Mouse (Mus musculus) hindbrain, postnatal 0 days (tissue): ENCODE results near the gene Dctn3. TPM values are rescaled to one million over a fixed set of nuclear protein-coding genes. Genes with fewer than 3 reads are reported as not detected.
A peak's percentile ranks its signal among the peaks of the same experiment; 100 is the strongest.

Experiments
- ATAC-seq: fragments of 200-750 bp; cut with Nextera tagmentation; 2 replicates; pipeline ENCODE4 v1.8.0; 2017; ENCODE audit warnings: mild to moderate bottlenecking, moderate TSS enrichment, moderate library complexity
- DNase-seq: peaks from one replicate; pipeline ENCODE4 v3.0.0-alpha.2; 2015; ENCODE audit warnings: low spot score
- H3K27ac ChIP-seq: fragments of 300-500 bp; sonication (generic); 2 replicates; pipeline ENCODE4 v1.5.1; 2014; ENCODE audit warnings: mild to moderate bottlenecking
- H3K27me3 ChIP-seq: fragments of 300-500 bp; sonication (generic); 2 replicates; pipeline ENCODE4 v1.6.1; 2014; ENCODE audit warnings: low read length, mixed read lengths; ENCODE audit not compliant: insufficient read depth
- H3K36me3 ChIP-seq: fragments of 300-500 bp; sonication (generic); 2 replicates; pipeline ENCODE4 v1.6.1; 2014; ENCODE audit warnings: low read length, mixed read lengths; ENCODE audit not compliant: insufficient read depth
- H3K4me1 ChIP-seq: fragments of 300-500 bp; sonication (generic); 2 replicates; pipeline ENCODE4 v1.6.1; 2014; ENCODE audit warnings: antibody characterized with exemption, low read length, mixed read lengths; ENCODE audit not compliant: insufficient read depth
- H3K4me2 ChIP-seq: fragments of 300-500 bp; sonication (generic); 2 replicates; pipeline ENCODE4 v1.6.1; 2014; ENCODE audit warnings: low read depth, mild to moderate bottlenecking, low read length, moderate library complexity, mixed read lengths
- H3K4me3 ChIP-seq: fragments of 300-500 bp; sonication (generic); 2 replicates; pipeline ENCODE4 v1.5.1; 2014; ENCODE audit warnings: low read length
- H3K9ac ChIP-seq: fragments of 300-500 bp; sonication (generic); replicated peaks from 2 replicates; pipeline ENCODE4 v1.6.1; 2014; ENCODE audit warnings: mild to moderate bottlenecking, low read length, moderate library complexity, mixed read lengths
- H3K9me3 ChIP-seq: fragments of 300-500 bp; sonication (generic); 2 replicates; pipeline ENCODE4 v1.6.1; 2016; ENCODE audit warnings: low read length, mixed read lengths
- CTCF ChIP-seq: IDR thresholded peaks from 2 replicates; pipeline ENCODE4 v1.5.1; 2016; ENCODE audit warnings: antibody characterized with exemption, control low read depth, low read depth
- WGBS: fragments of 180-500 bp; shearing (Covaris S2); extraction: QIAGEN DNeasy Blood & Tissue Kit; methylation state at CpG from one replicate; pipeline ENCODE4 v1.1.7; 2014; 5-methylcytosine and 5-hydroxymethylcytosine counted together
- polyA plus RNA-seq: library from polyadenylated mRNA; unstranded; fragments of >200 nt; fragmentation: Nextera tagmentation; extraction: Ambion mirVana; gene quantifications from 2 replicates; pipeline ENCODE4 v1.2.1, GENCODE M21; 2015
- total RNA-seq: library from RNA; depleted of rRNA; stranded (reverse); fragments of >200 nt; gene quantifications from 2 replicates; pipeline ENCODE4 v1.2.3, GENCODE M21; 2014; rRNA removed

The Dctn3 gene
- total and polyA plus RNA-seq, 2 experiments from 2014 or later, result 147 to 316 TPM

- no peak for TF ChIP-seq CTCF
- DNase-seq (no peak), ATAC-seq (0 out of 2 replicates have a peak, but pooled peaks have one; percentile 13)
- H3K9ac ChIP-seq, result no peak overlapping the region
- no peaks in the 10 kb centered on the region for H3K27me3 ChIP-seq
- H3K4me1 ChIP-seq, result peaks cover 6% of the 10 kb centered on the region; the same call in 1 of the 2 replicates
- H3K27ac ChIP-seq, result no peak overlapping the region
- H3K36me3 ChIP-seq, result peaks cover 4% of the 10 kb centered on the region; the same call in 1 of the 2 replicates
- WGBS, result 11% methylated on average over 5 of the region's 8 CpGs
- H3K4me2 ChIP-seq, result no peak overlapping the region
- H3K4me3 ChIP-seq, result no peak overlapping the region
- H3K9me3 ChIP-seq, result no peaks in the 10 kb centered on the region
Measured at GRCm38 (mm10) chr4:41665009-41665675, 57.8 kb downstream of the Dctn3 start.

Other genes with a start within 250 kb of the Dctn3 start
- 62.4 and 69.9 TPM in 2 replicates for gene AI464131, start 220.1 kb downstream of the Dctn3 start, total RNA-seq
- 22.0 and 22.9 TPM in 2 replicates for gene AI464131, start 220.1 kb downstream of the Dctn3 start, polyA plus RNA-seq
- gene 1110017D15Rik, start 205.8 kb downstream of the Dctn3 start, total RNA-seq, result 2.3 and 9.9 TPM in 2 replicates
- 19.9 and 21.4 TPM in 2 replicates for gene 1110017D15Rik, start 205.8 kb downstream of the Dctn3 start, polyA plus RNA-seq
- 136 and 193 TPM in 2 replicates for gene Fam219a, start 153.6 kb downstream of the Dctn3 start, total RNA-seq
- 17.7 and 21.2 TPM in 2 replicates for gene Fam219a, start 153.6 kb downstream of the Dctn3 start, polyA plus RNA-seq
- gene Dnaic1, start 153.4 kb downstream of the Dctn3 start, total RNA-seq, result 3.6 and 4.5 TPM in 2 replicates
- 3.0 and 4.8 TPM in 2 replicates for gene Dnaic1, start 153.4 kb downstream of the Dctn3 start, polyA plus RNA-seq
- 179 and 205 TPM in 2 replicates for gene Enho, start 82.8 kb downstream of the Dctn3 start, total RNA-seq
- gene Enho, start 82.8 kb downstream of the Dctn3 start, polyA plus RNA-seq, result 139 and 141 TPM in 2 replicates
- 59.3 and 61.9 TPM in 2 replicates for gene Cntfr, start 26.1 kb downstream of the Dctn3 start, total RNA-seq
- 18.5 and 22.1 TPM in 2 replicates for gene Cntfr, start 26.1 kb downstream of the Dctn3 start, polyA plus RNA-seq
- 24.4 and 41.9 TPM in 2 replicates for gene Il11ra1, start 23.2 kb downstream of the Dctn3 start, total RNA-seq
- 47.4 and 49.8 TPM in 2 replicates for gene Il11ra1, start 23.2 kb downstream of the Dctn3 start, polyA plus RNA-seq
- 35.0 and 42.2 TPM in 2 replicates for gene Rpp25l, start 9.6 kb downstream of the Dctn3 start, total RNA-seq
- 47.3 and 48.3 TPM in 2 replicates for gene Rpp25l, start 9.6 kb downstream of the Dctn3 start, polyA plus RNA-seq
- 0.22 and 2.1 TPM in 2 replicates for gene Arid3c, start 8.0 kb upstream of the Dctn3 start, total RNA-seq
- gene Arid3c, start 8.0 kb upstream of the Dctn3 start, polyA plus RNA-seq, result 0.68 and 0.99 TPM in 2 replicates
- gene Galt, start 32.1 kb upstream of the Dctn3 start, total RNA-seq, result 77.6 and 87.8 TPM in 2 replicates
- gene Galt, start 32.1 kb upstream of the Dctn3 start, polyA plus RNA-seq, result 55.5 and 55.9 TPM in 2 replicates
- gene Sigmar1, start 33.0 kb upstream of the Dctn3 start, total RNA-seq, result 95.9 and 108 TPM in 2 replicates
- gene Sigmar1, start 33.0 kb upstream of the Dctn3 start, polyA plus RNA-seq, result 61.3 and 61.9 TPM in 2 replicates
- gene Ccl27a, start 51.1 kb upstream of the Dctn3 start, total RNA-seq, result 148 and 223 TPM in 2 replicates
- 289 and 292 TPM in 2 replicates for gene Ccl27a, start 51.1 kb upstream of the Dctn3 start, polyA plus RNA-seq
- gene Gm21541, start 180.4 kb upstream of the Dctn3 start, total RNA-seq, result not detected in 2 replicates
- gene Gm21541, start 180.4 kb upstream of the Dctn3 start, polyA plus RNA-seq, result not detected in 2 replicates
- gene Gm20878, start 218.4 kb upstream of the Dctn3 start, total RNA-seq, result 3.6 and 23.1 TPM in 2 replicates
- gene Gm20878, start 218.4 kb upstream of the Dctn3 start, polyA plus RNA-seq, result 9.6 and 10.7 TPM in 2 replicates
- 0.29 and 3.0 TPM in 2 replicates for gene Fam205a4, start 242.9 kb upstream of the Dctn3 start, total RNA-seq
- gene Fam205a4, start 242.9 kb upstream of the Dctn3 start, polyA plus RNA-seq, result 1.1 and 1.6 TPM in 2 replicates